Mouse (Mus musculus) ovary, postnatal 36 days (tissue): ENCODE measurements around the gene Elmo2.

ENCODE experiments used
- DNase-seq: peaks from one replicate; pipeline ENCODE4 v3.0.0; 2022; ENCODE audit warnings: low spot score, mixed read lengths

Gene Elmo2

DNA sequence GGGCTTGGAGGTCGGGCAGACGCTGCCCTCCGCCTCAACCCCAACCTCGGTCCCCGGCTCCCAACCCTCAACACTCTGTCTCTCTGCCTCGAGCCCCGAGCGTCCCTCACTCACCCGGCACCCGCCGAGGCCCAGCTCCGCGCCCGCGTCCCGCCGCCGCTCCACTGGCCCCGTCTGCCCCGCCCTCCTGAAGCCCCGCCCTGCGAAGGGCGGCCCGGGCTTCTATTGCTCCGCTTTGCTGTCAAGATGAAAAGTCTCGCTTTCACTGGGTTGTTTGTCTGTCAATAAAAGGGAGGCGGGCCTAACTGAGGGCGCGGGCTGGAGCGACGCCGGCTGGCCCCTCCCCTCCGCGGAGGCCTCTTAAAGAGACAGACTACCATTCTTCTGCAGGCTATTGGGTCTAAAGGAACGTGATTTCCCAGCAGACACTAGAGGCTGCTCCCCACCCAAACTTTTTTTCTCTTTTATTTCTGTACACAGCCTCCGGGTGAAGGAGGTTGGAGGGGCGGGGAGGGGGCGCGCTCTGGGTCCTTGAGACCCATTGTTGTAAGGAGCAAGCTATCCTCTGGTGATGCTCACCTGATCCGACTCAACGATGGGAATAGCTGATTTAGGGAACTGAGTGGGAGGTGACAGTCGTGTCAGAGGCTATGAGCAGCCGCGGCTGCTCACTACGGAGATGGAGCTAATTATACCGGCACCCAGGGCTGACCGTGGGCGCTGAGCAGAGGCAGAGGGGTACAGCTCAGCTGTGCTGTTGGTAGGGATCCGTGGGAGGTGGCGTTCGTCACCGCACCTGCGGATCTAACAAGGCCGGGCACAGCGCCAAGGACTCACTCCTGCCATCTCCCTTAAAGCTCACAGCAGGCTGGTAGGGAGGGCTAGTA lies at the start of gene Elmo2:
Gene Elmo2 (minus strand): TSS at position 176 of the 887 bp plus-strand sequence.
- peak; percentile 95 for DNase-seq

GRCm38 (mm10) chr2:165376001-165376400 lies 49.7 kb upstream of the Elmo2 start:
- no peak for DNase-seq

- no peak for DNase-seq
These were observed 49.2 kb upstream of the Elmo2 start for GRCm38 (mm10) chr2:165375478-165375877.

GRCm38 (mm10) chr2:165371066-165371465 lies 44.8 kb upstream of the Elmo2 start:
- DNase-seq = no peak

DNA sequence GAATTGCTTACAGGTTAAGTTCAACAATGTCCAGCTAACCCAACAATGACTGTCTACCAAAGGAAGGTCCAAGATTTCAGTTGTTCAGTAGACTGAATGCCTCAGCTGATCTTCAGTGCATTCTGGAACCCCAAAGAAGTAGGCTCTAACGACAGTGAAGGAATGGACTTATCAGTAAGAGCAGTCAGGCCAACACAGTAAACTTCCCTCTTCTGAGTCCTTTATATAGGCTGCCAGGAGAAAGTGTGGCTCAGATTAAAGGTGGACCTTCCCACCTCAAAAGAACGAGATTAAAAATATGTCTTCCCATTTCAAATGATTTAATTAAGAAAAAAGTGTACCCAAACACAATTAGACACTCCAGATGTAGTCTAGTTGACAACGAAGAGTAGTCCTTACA lies 44.1 kb upstream of the Elmo2 start:
- no peak for DNase-seq

- DNase-seq = no peak
These were observed 42.2 kb upstream of the Elmo2 start, which contains the start of gene Zfp663 for GRCm38 (mm10) chr2:165368496-165368895. Zfp663 (minus strand) TSS chr2:165368729.

DNA sequence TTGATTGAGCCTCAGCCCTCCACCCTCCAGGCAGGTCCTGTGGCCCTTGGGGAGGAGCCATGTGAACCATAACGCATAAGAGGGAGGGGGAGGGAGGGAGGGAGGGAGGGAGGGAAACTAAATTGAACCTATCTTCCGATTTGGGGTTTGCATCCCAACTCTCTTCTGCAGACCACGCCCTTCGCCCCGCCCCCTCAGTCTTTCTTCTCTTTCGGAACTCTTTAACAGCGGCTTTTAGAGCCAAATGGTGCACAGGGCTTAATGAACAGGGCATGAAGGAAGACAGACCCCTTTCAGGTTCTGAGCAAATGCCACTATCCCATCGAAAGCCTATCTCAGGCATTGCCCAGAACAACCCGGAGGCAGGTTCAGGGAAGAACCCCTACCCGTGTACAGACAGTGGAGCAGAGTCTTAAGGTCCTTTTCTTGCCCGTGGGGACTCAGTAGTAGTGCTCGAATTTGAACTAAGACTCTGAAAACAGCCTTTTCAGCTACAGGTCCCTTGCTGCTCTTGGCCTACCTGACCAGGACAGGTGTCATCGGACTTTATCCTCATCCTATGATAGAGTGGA lies 41.7 kb upstream of the Elmo2 start:
- no peak for DNase-seq

DNA sequence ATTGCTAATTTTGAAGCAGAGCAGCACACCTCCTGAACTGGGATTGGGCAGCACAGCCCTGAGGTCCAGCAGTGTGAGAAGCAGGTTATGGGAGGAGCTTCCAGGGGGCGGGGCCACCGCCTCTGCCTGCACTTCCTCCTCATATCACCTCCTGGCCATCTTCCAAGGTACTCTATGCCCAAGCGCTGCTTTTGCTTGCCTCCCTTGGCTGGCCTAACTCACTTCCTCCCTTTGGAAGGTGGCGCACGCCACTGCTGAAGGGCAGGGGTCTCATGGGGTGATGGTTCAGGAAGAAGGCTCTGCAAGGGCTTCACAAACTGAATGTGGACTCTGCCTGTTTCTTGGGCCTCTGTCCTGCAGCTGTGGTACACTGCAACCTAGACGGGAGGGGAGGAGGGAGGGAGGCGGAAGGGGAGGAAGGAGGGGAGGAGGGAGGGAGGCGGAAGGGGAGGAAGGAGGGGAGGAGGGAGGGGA lies 40.8 kb upstream of the Elmo2 start:
- DNase-seq = peak; percentile 46

DNA sequence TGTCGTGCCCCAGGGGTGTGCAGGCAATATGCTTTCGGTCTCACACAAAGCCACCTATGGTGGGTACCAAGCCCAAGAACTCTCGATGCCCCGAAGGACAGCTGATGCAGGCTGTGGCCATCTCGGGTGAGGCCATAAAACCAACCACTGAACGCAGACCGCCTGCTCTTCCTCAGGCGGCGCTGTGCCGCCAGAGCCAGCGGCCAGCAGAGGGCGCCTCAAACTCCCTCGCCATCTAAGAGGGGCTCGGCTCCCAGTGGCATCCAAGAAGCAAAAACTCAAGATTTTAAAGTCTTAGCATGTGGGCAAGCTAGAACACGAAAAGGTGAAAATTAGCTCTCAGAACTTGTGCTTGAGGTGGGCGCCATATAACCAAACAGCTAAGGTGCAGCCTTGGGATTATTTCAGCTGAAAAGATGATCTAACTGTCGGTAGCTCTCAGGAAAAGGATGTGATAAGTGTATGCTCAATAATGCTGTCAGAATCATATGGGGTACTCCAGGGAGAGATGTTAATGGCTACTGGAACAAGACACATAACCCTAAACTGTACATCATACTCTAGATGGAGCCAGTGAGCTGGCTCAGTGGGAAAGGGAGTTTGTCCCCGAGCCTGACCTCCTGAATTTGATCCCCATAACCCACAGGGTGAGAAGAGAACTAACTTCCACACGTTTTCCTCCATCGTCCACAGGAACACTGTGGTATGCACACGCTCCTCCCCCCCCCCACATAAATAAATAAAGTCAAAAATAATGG lies 38.2 kb upstream of the Elmo2 start:
- peak; percentile 57 for DNase-seq

GRCm38 (mm10) chr2:165363282-165363681 lies 37.0 kb upstream of the Elmo2 start:
- no peak for DNase-seq

DNA sequence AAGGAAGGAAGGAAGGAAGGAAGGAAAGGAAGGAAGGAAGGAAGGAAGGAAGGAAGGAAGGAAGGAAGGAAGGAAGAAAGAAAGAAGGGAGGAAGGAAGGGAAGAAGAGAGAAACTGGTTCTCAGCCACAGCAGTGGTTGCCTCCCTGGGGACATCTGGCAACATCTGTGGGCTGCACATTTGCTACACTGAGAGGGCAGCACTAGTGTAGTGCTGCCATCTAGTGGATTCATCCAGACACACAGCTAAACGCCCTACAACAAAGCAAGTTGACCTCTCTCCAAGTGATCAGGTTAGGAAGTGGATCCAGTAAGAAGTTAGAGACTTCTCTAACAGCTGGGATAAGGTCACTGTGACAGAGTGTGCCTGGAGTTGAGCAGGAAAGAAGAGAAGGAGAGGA lies 34.6 kb upstream of the Elmo2 start:
- DNase-seq = peak; percentile 21

- no peak for DNase-seq
These were observed 25.7 kb upstream of the Elmo2 start for GRCm38 (mm10) chr2:165351828-165352513.

DNA sequence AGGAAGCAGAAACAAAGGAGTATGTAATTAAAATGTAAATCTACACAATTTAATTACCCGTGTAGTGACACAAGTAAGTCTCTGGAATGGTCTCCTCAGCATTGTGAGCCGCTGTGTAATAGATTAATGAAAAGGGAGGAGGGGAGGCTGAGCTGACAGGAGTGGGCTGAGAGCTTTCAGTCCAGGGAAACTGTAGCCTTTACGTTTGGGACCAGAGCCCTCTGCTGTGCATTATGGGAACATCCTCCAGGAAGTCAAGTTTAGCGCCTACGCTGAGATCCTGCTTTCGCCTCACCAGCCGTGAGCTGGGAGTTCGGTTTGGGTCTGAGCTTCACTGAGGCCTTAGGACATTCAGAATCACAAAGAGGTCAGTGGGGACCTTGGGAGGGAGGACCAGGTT lies 23.2 kb upstream of the Elmo2 start:
- DNase-seq = no peak

DNA sequence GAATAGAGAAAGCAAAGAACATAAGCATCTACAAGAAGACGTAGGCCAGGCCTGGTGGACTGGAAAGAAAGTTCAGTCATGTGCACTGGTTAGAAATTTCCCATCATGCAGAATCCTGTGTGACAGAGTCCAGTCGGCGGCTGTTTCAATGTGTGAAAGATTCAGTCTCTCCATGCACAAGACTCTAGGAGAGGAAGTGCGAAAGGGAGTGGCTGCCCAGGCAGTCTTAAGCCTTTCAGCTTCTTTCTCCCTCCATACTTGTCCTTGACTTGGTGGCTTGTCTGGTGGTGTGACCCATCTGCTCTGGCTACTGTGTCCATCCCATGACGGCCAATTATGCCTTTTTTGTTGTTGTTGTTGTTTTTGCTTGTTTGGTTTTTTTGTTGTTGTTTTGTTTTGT lies 19.9 kb upstream of the Elmo2 start:
- DNase-seq = no peak

- DNase-seq = peak; percentile 62
These were observed 10.9 kb upstream of the Elmo2 start for GRCm38 (mm10) chr2:165337191-165337590.

DNA sequence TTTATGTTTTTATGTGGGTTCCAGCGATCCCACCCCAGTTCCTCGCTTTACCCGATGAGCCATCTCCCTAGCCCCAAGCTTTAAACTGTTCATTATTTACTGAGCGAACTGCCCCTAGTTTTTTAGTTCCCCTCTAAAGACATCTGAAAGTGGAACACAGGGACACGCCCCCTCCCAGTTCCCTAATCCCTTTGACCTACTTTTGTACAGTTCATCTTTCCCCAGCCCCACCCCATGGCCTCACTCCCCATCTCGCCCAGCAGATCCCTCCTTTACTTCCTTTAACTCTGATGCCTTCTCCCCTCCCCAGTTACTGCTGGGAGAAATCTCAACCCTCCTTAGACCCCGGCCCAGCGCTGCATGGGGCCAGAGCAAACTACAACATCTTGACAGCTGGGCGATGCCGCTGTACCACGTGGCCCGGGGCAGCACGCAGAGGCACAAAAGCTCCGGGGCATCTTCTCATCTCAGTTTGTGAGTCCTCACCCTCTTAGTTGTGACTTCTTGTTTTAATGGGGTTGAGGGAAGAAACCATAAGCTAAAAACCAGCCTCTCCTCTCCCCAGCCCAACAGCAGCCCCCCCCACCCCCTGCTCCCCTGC lies 6.4 kb upstream of the Elmo2 start:
- no peak for DNase-seq

DNA sequence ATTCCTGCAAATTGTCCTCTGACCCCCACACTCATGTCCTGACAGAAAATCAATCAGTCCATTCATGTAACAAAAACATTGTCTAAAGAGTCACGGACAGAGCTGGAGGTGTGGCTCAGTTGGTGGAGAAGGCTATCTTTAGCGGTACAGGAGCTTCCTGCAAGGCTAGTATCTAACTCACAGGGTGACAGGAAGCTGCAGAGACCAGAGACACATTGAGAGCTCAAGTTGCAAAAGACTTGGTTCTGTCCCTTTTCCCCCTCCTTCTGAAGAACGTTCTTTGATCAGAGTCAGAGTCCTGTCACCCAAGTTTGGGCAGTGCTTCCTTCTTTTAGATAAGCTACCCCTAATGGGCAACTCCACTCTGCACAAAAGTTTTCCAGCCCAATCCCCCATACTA lies 3.4 kb upstream of the Elmo2 start:
- DNase-seq = no peak

GRCm38 (mm10) chr2:165328746-165329145 lies 2.5 kb upstream of the Elmo2 start:
- no peak for DNase-seq

- DNase-seq = no peak
These were observed 1.1 kb upstream of the Elmo2 start for GRCm38 (mm10) chr2:165327386-165327785.

DNA sequence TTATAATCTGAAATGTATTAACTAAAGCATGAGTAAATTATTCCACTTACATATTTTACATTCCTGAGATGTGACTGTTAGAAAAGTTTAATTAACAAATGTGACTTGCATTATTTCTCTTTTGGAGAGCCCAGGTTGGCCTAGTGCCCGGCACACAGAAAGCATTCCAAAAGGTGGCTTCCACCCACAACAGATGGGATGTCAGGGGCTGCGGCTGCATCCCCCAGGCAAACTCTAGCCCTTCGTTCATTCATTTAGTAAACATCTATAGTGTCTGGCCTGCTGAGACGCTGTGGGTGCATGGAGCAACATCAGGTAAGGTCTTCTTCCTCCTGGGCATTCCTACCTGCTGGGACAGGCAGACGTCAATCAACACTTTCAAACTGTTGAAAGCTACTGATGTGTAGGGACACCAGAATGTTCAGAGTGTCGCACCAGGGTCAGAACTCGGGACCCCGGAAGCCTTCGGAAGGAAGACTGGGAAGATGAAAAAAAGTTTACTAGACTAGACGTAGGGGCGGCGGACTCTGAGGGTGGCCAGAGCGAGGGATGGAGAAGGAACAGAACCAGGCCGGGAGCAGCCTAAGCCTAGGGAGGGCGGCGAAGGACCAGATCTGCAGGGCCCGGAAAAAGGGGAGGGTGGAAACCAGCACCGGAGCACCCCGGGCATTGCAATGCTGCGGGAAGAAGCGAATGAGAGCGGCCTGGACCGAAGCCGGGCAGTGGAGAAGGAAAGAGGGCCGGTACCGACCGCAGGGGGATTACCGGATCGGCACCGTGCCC lies 567 bp downstream of the Elmo2 start:
- DNase-seq = no peak

DNA sequence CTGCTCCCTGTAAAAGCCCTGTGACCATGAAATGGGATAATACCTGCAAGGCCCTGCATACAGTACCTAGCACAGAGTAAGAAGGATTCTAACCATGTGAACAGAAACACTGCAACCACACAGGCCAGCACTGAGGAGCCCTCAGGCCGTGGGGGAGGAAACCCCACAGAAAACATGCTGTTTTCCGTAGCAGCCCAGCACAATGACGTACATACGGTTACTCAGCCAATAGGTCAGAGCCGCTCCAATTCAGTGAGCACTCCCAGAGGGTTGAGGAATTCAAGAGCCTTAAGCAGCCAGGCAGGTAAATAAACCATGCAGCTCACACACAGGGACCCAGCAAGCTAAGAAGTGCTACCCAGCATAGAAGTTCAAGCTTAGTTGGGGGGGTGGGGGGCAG lies 2.4 kb downstream of the Elmo2 start:
- no peak for DNase-seq
